Mouse (Mus musculus) testis, adult 2 months (tissue): ENCODE measurements around the gene Atp8a2. TPM values are rescaled to one million over a fixed set of nuclear protein-coding genes. Genes with fewer than 3 reads are reported as not detected.

Source experiments
- H3K27ac ChIP-seq: fragments of 200-500 bp; 2 replicates; pipeline ENCODE4 v1.5.1; 2012; ENCODE audit warnings: low read depth, low read length; ENCODE audit not compliant: control insufficient read depth, insufficient read depth
- H3K27me3 ChIP-seq: fragments of 200-500 bp; 2 replicates; pipeline ENCODE4 v1.6.1; 2012; ENCODE audit warnings: mild to moderate bottlenecking, low read length, moderate library complexity; ENCODE audit not compliant: control insufficient read depth, insufficient read depth
- H3K36me3 ChIP-seq: fragments of 200-500 bp; 2 replicates; pipeline ENCODE4 v1.6.1; 2012; ENCODE audit warnings: mild to moderate bottlenecking, low read length; ENCODE audit not compliant: control insufficient read depth, insufficient read depth
- H3K4me1 ChIP-seq: fragments of 200-500 bp; 2 replicates; pipeline ENCODE4 v1.6.1; 2012; ENCODE audit warnings: low read length; ENCODE audit not compliant: control insufficient read depth, insufficient read depth
- H3K4me3 ChIP-seq: fragments of 200-500 bp; 2 replicates; pipeline ENCODE4 v1.5.1; 2012; ENCODE audit warnings: low read depth, mild to moderate bottlenecking, low read length, moderate library complexity, mixed read lengths; ENCODE audit not compliant: control insufficient read depth
- CTCF ChIP-seq: fragments of 200-500 bp; IDR thresholded peaks from 2 replicates; pipeline ENCODE4 v1.5.1; 2012; ENCODE audit warnings: low read depth, mild to moderate bottlenecking, inconsistent platforms, low read length, moderate library complexity; ENCODE audit not compliant: control insufficient read depth, insufficient read depth, insufficient replicate concordance
- POLR2A ChIP-seq: fragments of 200-500 bp; IDR thresholded peaks from 2 replicates; pipeline ENCODE4 v1.6.1; 2012; ENCODE audit warnings: low read depth, mild to moderate bottlenecking, inconsistent platforms, low read length, moderate library complexity; ENCODE audit not compliant: control insufficient read depth
- polyA plus RNA-seq: library from polyadenylated mRNA; depleted of rRNA; stranded (reverse); fragments of >200 nt; gene quantifications from 2 replicates; pipeline ENCODE4 v1.2.3, GENCODE M21; 2012

Atp8a2 gene
- polyA plus RNA-seq, 1 experiment, result 18.8 TPM

GRCm38 (mm10) chr14:59960961-59961360, 236.0 kb downstream of the Atp8a2 start:
- Histone ChIP-seq H3K4me3 (no peak overlapping the region), H3K27me3 (no peaks in the 10 kb centered on the region), H3K4me1 (no peaks in the 10 kb centered on the region), H3K27ac (no peak overlapping the region), H3K36me3 (no peaks in the 10 kb centered on the region)
- TF ChIP-seq CTCF (no peak), POLR2A (no peak)

- Histone ChIP-seq H3K36me3 (no peaks in the 10 kb centered on the region), H3K27me3 (no peaks in the 10 kb centered on the region), H3K27ac (no peak overlapping the region), H3K4me3 (no peak overlapping the region), H3K4me1 (no peaks in the 10 kb centered on the region)
- TF ChIP-seq POLR2A (no peak), CTCF (no peak)
Measured at GRCm38 (mm10) chr14:59960214-59960890, 236.6 kb downstream of the Atp8a2 start.

GRCm38 (mm10) chr14:59959723-59960122, 237.3 kb downstream of the Atp8a2 start:
- Histone ChIP-seq H3K4me1 (no peaks in the 10 kb centered on the region), H3K27me3 (no peaks in the 10 kb centered on the region), H3K4me3 (no peak overlapping the region), H3K27ac (no peak overlapping the region), H3K36me3 (no peaks in the 10 kb centered on the region)
- TF ChIP-seq CTCF (no peak), POLR2A (no peak)

GRCm38 (mm10) chr14:59949983-59950382, 247.0 kb downstream of the Atp8a2 start:
- Histone ChIP-seq H3K4me1 (no peaks in the 10 kb centered on the region), H3K36me3 (no peaks in the 10 kb centered on the region), H3K4me3 (no peak overlapping the region), H3K27ac (no peak overlapping the region), H3K27me3 (no peaks in the 10 kb centered on the region)
- TF ChIP-seq POLR2A (no peak), CTCF (no peak)

- Histone ChIP-seq H3K36me3 (no peaks in the 10 kb centered on the region), H3K4me3 (no peak overlapping the region), H3K4me1 (no peaks in the 10 kb centered on the region), H3K27me3 (no peaks in the 10 kb centered on the region), H3K27ac (no peak overlapping the region)
- TF ChIP-seq CTCF (peak; percentile 60; the same call in 1 of the 2 replicates), POLR2A (no peak)
Measured at GRCm38 (mm10) chr14:59942864-59943611, 253.9 kb downstream of the Atp8a2 start.

GRCm38 (mm10) chr14:59942199-59942598, 254.8 kb downstream of the Atp8a2 start:
- Histone ChIP-seq H3K27me3 (no peaks in the 10 kb centered on the region), H3K27ac (no peak overlapping the region), H3K36me3 (no peaks in the 10 kb centered on the region), H3K4me1 (no peaks in the 10 kb centered on the region), H3K4me3 (no peak overlapping the region)
- TF ChIP-seq POLR2A, result no peak

- Histone ChIP-seq H3K27me3 (no peaks in the 10 kb centered on the region), H3K4me1 (peaks cover 2% of the 10 kb centered on the region; the same call in 1 of the 2 replicates), H3K4me3 (no peak overlapping the region), H3K36me3 (no peaks in the 10 kb centered on the region), H3K27ac (no peak overlapping the region)
- TF ChIP-seq CTCF (no peak), POLR2A (no peak)
Measured at GRCm38 (mm10) chr14:59932355-59932754, 264.6 kb downstream of the Atp8a2 start.
